Mouse (Mus musculus) MEL (cell line): ENCODE data around the gene Cetn4. TPM values are rescaled to one million over a fixed set of nuclear protein-coding genes. Genes with fewer than 3 reads are reported as not detected.

Experiments
- DNase-seq: peaks from one replicate; pipeline ENCODE4 v3.0.0; 2011; ENCODE audit warnings: low read depth, low spot score
- H3K27ac ChIP-seq: 2 replicates; pipeline ENCODE4 v1.5.1; 2012; ENCODE audit warnings: low read depth, mild to moderate bottlenecking, control low read depth, low read length, moderate library complexity; ENCODE audit not compliant: control insufficient read depth
- H3K27me3 ChIP-seq, 2 experiments: fragments of 150-350 bp in 1 of 2; sonication (generic) in 1 of 2; 2 replicates each; pipeline ENCODE4 v1.6.1; 2012; ENCODE audit warnings: low read length in 2 of 2, mild to moderate bottlenecking in 2 of 2, improper control_type of control experiment in 1 of 2, moderate library complexity in 1 of 2; ENCODE audit not compliant: insufficient read depth in 2 of 2, control insufficient read depth in 1 of 2
- H3K36me3 ChIP-seq, 2 experiments: 2 replicates each; pipeline ENCODE4 v1.6.1; 2012 to 2014; ENCODE audit warnings: low read length in 2 of 2, improper control_type of control experiment in 1 of 2, inconsistent platforms in 1 of 2, mild to moderate bottlenecking in 1 of 2; ENCODE audit not compliant: insufficient read depth in 2 of 2, control insufficient read depth in 1 of 2
- H3K4me1 ChIP-seq, 2 experiments: fragments of 150-350 bp in 1 of 2; sonication (generic) in 1 of 2; 2 replicates each; pipeline ENCODE4 v1.6.1; 2012; ENCODE audit warnings: low read length in 2 of 2, improper control_type of control experiment in 1 of 2, mild to moderate bottlenecking in 1 of 2; ENCODE audit not compliant: insufficient read depth in 2 of 2, control insufficient read depth in 1 of 2
- H3K4me3 ChIP-seq, 2 experiments: fragments of 150-350 bp in 1 of 2; sonication (generic) in 1 of 2; 2 replicates each; pipeline ENCODE4 v1.5.1; 2012; ENCODE audit warnings: low read depth in 2 of 2, low read length in 2 of 2, mild to moderate bottlenecking in 2 of 2, moderate library complexity in 2 of 2, control low read depth in 1 of 2, improper control_type of control experiment in 1 of 2; ENCODE audit not compliant: control insufficient read depth in 1 of 2, insufficient read depth in 1 of 2
- H3K79me2 ChIP-seq: 2 replicates; pipeline ENCODE4 v1.6.1; 2012; ENCODE audit warnings: mild to moderate bottlenecking, low read length, moderate library complexity; ENCODE audit not compliant: control insufficient read depth, poor library complexity, insufficient read depth
- H3K9ac ChIP-seq: 2 replicates; pipeline ENCODE4 v1.6.1; 2012; ENCODE audit warnings: low read depth, mild to moderate bottlenecking, control low read depth, low read length, moderate library complexity; ENCODE audit not compliant: control insufficient read depth, poor library complexity, severe bottlenecking
- H3K9me3 ChIP-seq: fragments of 150-350 bp; sonication (generic); replicated peaks from 2 replicates; pipeline ENCODE4 v1.6.1; 2012; ENCODE audit warnings: mild to moderate bottlenecking, low read length, improper control_type of control experiment, moderate library complexity; ENCODE audit not compliant: insufficient read depth
- BHLHE40 ChIP-seq: IDR thresholded peaks from 2 replicates; pipeline ENCODE4 v1.6.1; 2012; ENCODE audit warnings: low read depth, mild to moderate bottlenecking, inconsistent platforms, low read length, improper control_type of control experiment, borderline replicate concordance
- CTCF ChIP-seq, 3 experiments: IDR thresholded peaks in 2 of 3; conservative IDR thresholded peaks in 1 of 3; 2 replicates each; pipeline ENCODE4 v1.5.1; 2011 to 2012; ENCODE audit warnings: low read length in 3 of 3, low read depth in 2 of 3, mild to moderate bottlenecking in 2 of 3, improper control_type of control experiment in 1 of 3, inconsistent platforms in 1 of 3, mixed read lengths in 1 of 3, moderate library complexity in 1 of 3; ENCODE audit not compliant: control insufficient read depth in 1 of 3, insufficient read depth in 1 of 3, poor library complexity in 1 of 3, severe bottlenecking in 1 of 3
- EP300 ChIP-seq, 2 experiments: IDR thresholded peaks; 2 replicates each; pipeline ENCODE4 v1.6.1; 2011; ENCODE audit warnings: improper control_type of control experiment in 2 of 2, low read length in 2 of 2, low read depth in 1 of 2, mild to moderate bottlenecking in 1 of 2
- GATA1 ChIP-seq: IDR thresholded peaks from 2 replicates; pipeline ENCODE4 v1.6.1; 2011; ENCODE audit warnings: low read depth, low read length, improper control_type of control experiment
- MAFK ChIP-seq: IDR thresholded peaks from 2 replicates; pipeline ENCODE4 v1.6.1; 2011; ENCODE audit warnings: low read depth, mild to moderate bottlenecking, low read length, improper control_type of control experiment, borderline replicate concordance
- POLR2AphosphoS5 ChIP-seq: IDR thresholded peaks from 2 replicates; pipeline ENCODE4 v1.6.1; 2012; ENCODE audit warnings: low read depth, borderline replicate concordance, mild to moderate bottlenecking, inconsistent platforms, low read length, moderate library complexity, mixed read lengths
- RAD21 ChIP-seq: IDR thresholded peaks from 2 replicates; pipeline ENCODE4 v1.6.1; 2011; ENCODE audit warnings: mild to moderate bottlenecking, low read depth, low read length, improper control_type of control experiment
- RCOR1 ChIP-seq: IDR thresholded peaks from 2 replicates; pipeline ENCODE4 v1.6.1; 2012; ENCODE audit warnings: low read depth, mild to moderate bottlenecking, inconsistent platforms, low read length, improper control_type of control experiment
- SIN3A ChIP-seq: IDR thresholded peaks from 2 replicates; pipeline ENCODE4 v1.6.1; 2012; ENCODE audit warnings: low read length, improper control_type of control experiment, inconsistent platforms
- SMC3 ChIP-seq: IDR thresholded peaks from 2 replicates; pipeline ENCODE4 v1.6.1; 2011; ENCODE audit warnings: low read depth, low read length, improper control_type of control experiment
- ZC3H11A ChIP-seq: IDR thresholded peaks from 2 replicates; pipeline ENCODE4 v1.6.1; 2012; ENCODE audit warnings: low read depth, mild to moderate bottlenecking, inconsistent platforms, low read length, improper control_type of control experiment
- polyA plus RNA-seq, 2 experiments: library from polyadenylated mRNA; stranded (reverse) in 1 of 2; unstranded in 1 of 2; fragments of >175 nt in 1 of 2; fragments of >200 nt in 1 of 2; gene quantifications; 2 replicates each; pipeline versions ENCODE4 v1.2.1 to v1.2.4; 2012; ENCODE audit warnings: low replicate concordance in 2 of 2, low read depth in 1 of 2; ENCODE audit not compliant: insufficient read length in 2 of 2, insufficient read depth in 1 of 2, missing spikeins in 1 of 2
- total RNA-seq: library from RNA; depleted of rRNA; stranded (reverse); fragments of 300-350 nt; gene quantifications from 2 replicates; pipeline ENCODE4 v1.2.3, GENCODE M21; 2012

The Cetn4 gene
- total and polyA plus RNA-seq, 3 experiments: 0.85 to 3.8 TPM; not detected in 1

DNA sequence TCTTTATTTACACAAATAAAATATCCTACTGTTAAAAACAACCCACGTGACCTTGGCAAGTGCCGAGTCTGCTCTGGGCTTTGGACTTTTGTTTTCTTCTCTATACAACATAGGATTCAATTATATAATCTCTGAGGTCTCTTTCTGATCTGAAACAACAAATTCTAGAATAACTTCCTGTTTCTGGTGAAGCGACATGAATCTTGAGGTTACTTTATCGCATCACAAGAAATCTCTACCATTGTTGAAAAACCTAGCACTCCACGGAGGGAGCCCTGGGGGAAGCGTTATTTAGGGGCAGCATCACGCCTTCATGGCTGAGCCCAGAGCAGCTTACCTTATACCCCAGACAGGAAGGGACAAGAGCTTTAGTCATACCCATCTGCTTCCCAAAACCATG is 39.4 kb downstream of the Cetn4 start:
- H3K9ac ChIP-seq: no peak overlapping the region
- H3K4me1 ChIP-seq: peaks cover 0 to 5% of the 10 kb centered on the region in 2 experiments; a peak in 2 of 4 replicates
- H3K27ac ChIP-seq: no peak overlapping the region
- H3K4me3 ChIP-seq: no peak overlapping the region
- H3K27me3 ChIP-seq: no peaks in the 10 kb centered on the region
- H3K9me3 ChIP-seq: no peaks in the 10 kb centered on the region
- DNase-seq: no peak
- no peaks in the 10 kb centered on the region for H3K36me3 ChIP-seq
- no peaks in the 10 kb centered on the region for H3K79me2 ChIP-seq
- peak; percentile 76 for TF ChIP-seq RCOR1
- TF ChIP-seq MAFK: no peak

DNA sequence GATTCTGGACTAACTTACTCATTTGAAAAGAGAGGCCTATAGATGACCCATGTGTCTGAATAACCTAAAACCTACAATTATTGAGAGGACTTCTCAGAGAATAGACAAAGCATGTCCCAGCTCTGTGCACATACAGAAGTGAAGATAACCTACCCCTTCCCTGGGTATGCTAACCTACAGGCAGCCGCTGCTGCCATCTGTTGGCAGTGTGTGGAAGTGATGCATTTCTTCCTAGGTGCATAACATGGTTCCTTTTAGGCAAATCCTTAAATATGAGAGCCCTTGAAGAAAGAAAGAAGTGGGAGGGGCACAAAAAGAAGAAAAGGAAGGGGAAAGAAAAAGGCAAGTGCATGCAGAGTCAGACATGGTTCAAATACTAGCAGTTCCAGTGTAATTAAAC is 41.3 kb downstream of the Cetn4 start:
- no peak overlapping the region for H3K9ac ChIP-seq
- H3K9me3 ChIP-seq: no peaks in the 10 kb centered on the region
- H3K4me3 ChIP-seq: no peak overlapping the region
- H3K27me3 ChIP-seq: no peaks in the 10 kb centered on the region
- TF ChIP-seq CTCF (IDR thresholded peaks at IDR 0.05 in 2 of 3, conservative IDR thresholded peaks at IDR 0.05 in 1 of 3; ENCODE audit: control insufficient read depth in 1 of 3, insufficient read depth in 1 of 3, low read depth in 2 of 3, low read length in 3 of 3, poor library complexity in 1 of 3, severe bottlenecking in 1 of 3) (peak; percentile 86 to 93 (median 86)), EP300 (IDR thresholded peaks at IDR 0.05; ENCODE audit: low read depth in 1 of 2, low read length in 2 of 2) (no peak), SIN3A (no peak), ZC3H11A (peak; percentile 58), RAD21 (peak; percentile 79), SMC3 (peak; percentile 78)
- no peak overlapping the region for H3K27ac ChIP-seq
- peak; percentile 74 for DNase-seq
- H3K4me1 ChIP-seq: peaks cover 0 to 5% of the 10 kb centered on the region in 2 experiments; a peak in 2 of 4 replicates
- H3K36me3 ChIP-seq: no peaks in the 10 kb centered on the region
- H3K79me2 ChIP-seq: no peaks in the 10 kb centered on the region

DNA sequence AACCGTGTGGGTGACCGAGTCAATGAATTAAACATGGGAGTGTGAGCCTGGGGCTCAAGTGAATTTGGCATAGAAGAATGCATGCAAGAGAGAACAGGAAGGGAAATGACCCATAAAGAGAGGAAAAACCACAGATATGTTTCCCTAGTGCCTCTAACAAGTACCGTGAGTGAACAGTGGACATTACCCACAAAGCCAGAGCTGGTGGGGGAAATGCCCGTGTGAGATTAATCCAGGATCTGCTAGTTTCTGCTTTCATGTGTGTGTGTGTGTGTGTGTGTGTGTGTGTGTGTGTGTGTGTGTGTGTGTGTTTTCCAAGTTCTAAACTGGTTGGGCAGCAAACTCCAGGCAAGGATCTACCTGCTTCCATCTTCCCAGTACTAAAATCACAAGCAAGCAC is 42.6 kb downstream of the Cetn4 start:
- H3K4me3 ChIP-seq: no peak overlapping the region
- H3K27me3 ChIP-seq: no peaks in the 10 kb centered on the region
- no peaks in the 10 kb centered on the region for H3K9me3 ChIP-seq
- H3K36me3 ChIP-seq: no peaks in the 10 kb centered on the region
- TF ChIP-seq EP300 (IDR thresholded peaks at IDR 0.05; ENCODE audit: low read depth in 1 of 2, low read length in 2 of 2) (no peak), GATA1 (no peak), BHLHE40 (no peak), POLR2AphosphoS5 (no peak)
- TF ChIP-seq, all 39 proteins: peak for 0
- Histone ChIP-seq H3K4me1 (peaks cover 0 to 5% of the 10 kb centered on the region in 2 experiments; a peak in 2 of 4 replicates), H3K79me2 (no peaks in the 10 kb centered on the region), H3K27ac (no peak overlapping the region), H3K9ac (no peak overlapping the region)
- no peak for DNase-seq
